Mouse (Mus musculus): ENCODE measurements around the gene Duox1.
"Not testable (repeated sequence)": the region's sequence is repeated elsewhere in the genome, so short reads cannot be mapped to it uniquely, and the experiment has no call there.

The Duox1 gene

DNA sequence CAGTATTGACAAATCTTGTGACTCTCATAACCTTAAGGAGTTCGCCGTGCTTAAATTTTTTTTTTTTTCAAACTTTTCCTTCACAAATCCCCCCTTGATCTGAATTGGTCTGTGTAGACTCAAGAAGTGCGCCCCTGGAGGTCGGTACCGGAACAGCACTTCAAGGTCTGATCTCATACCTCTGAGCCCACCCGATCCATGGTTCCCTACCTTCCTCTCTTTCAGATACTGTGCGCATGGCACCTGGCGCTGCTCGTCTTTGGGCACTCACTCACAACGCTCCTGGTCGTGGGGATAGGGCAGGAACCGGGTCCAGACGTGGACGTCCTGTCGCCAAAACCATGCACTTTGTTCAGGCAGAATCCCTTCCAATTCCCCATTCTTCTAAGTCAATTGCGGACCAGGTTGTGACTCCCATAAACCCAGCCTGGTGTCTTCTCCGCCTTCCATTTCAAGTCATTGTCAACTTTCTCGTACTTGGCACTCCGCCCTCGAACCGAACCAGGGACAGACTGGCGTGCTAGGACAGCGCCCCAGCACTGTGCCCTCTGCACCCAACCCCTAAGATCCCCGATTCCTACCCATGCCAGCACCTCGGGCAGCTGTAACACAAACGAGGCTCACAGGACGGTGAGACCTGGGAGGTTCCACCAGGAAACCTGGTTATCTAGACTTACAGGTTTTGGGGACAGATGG is 2.6 kb upstream of the Duox1 start:
- DNase-seq, result peak; percentile 65 to 77

DNA sequence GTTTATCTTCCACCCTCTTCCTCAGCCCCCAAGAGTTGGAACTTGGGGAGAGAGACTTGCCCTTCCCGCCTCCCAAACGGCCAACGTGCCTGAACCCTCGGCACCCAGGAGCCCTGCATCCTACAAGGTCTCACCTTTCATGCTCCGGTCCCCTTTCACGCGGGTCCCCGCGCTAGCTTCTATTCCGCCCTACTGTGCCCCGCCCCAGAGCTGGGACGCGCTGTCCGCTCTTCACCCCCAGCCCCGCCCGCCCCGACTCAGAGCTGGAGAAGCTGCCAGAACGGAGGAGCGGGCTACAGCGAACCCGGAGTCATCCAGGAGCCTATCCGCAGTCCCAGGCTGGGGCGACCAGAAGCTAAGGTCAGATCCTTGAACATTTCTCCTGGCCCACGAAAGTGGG is 1.9 kb upstream of the Duox1 start, which contains the start of gene Duoxa1:
Gene Duoxa1 (minus strand): TSS at position 195 of the 400 bp plus-strand sequence.
- DNase-seq, result no peak

DNA sequence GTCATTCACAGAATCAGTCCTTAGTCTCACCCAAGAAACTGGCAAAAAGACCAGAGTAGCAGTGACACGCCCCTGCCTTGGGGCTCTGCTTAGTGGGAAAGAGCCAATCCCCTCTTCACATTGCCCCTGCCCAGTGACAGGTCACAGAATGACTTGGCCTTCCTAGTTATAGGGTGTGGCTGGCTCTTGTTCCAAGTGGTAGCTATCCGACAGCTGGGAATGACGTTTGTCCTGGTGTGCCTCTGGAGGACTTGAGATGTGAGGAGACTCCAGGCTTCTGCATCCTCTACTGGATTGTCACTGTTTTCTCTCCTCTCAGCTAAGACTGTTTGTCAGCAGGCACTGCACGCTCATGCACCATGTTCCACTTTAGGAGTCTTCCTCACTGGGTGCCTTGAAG is 1.9 kb downstream of the Duox1 start:
- DNase-seq, result no peak

DNA sequence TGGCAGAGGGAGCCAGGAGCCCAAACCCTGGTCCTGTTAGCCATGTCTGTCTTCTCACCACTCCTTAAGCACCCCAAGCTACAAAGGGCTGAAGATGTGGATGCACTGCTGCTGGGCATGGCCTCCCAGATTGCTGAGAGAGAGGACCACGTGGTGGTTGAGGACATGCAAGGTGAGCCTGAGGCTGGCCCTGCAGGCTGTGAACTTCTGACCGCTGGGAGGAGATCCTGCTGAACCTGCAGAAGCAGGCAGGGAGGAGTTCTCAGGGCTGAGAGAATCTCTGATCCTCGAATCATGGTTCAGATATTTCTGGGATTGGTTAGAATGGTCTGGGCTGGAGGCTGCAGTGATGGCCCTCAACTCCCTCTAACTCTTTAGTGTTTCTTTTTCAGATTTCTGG is 8.5 kb downstream of the Duox1 start:
- DNase-seq, result no peak

DNA sequence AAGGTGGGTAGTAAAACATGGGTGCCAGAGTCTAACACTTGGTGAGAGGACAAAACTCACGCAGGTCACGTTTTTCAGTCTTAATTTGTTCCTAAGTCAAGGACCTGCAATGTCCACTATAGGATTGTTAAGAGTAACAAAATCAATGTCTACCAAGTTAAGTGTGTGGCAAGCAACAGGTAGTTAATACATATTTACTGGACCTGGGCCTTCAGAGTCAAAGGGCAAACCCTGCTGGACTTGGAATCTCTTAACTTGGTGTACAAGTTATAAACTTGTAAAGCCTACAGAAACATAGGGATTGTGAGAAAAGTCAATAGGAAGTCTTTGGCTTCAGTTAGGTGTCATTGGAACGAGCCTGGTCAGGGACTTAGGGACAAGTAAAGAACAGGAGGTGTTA is 9.1 kb downstream of the Duox1 start:
- DNase-seq, result no peak

DNA sequence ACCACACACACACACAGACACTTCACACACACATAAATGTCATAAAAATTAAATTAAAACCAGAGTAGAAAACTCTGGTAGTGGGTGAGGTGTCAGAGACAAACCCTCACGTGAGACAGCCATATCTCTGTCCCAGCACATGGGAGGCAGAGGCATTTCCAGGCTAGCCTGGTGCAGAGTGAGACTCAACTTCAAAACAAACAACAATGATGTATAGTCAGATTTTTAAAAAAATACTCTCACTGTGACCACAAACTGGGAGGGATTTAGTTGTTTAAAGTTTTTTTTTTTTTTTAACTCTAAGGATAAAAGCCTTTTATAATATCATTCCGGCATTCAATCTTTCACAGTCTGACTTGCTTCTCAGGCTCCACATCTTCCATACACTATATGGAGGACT is 9.9 kb downstream of the Duox1 start:
- no peak for DNase-seq

DNA sequence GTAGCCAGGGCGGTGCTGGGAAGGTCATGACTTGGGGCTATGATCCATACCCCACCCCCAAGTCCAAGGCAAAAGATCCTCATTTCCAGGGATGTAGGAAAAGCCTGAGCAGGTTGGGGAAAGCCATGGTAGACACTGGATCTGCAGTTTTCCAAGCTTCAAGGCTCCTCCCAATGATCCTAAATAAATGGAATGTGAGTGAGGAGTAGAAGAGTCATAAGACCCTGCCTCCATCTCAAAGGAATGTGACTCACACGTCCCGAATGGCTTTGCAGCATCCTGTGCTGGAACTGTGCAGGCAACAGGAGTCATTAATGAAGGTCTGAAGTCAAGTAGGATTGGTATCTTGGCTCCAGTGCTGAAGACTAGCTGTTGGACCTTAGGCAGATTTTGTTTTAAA is 12.5 kb downstream of the Duox1 start:
- no peak for DNase-seq

DNA sequence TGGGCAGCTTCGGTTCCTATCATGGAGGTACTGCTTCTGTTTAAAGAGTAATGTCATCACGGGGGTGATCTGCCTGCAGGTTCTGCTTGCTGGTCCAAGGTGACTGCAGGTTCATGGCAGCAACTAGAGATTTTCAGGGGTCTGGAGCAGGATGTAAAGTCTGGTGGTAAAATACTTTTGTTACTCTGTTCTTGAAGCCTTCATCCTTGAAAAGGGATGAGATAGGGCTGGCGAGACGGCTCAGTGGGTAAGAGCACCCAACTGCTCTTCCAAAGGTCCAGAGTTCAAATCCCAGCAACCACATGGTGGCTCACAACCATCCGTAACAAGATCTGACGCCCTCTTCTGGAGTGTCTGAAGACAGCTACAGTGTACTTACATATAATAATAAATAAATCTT is 14.8 kb downstream of the Duox1 start:
- DNase-seq, result not testable (repeated sequence)

DNA sequence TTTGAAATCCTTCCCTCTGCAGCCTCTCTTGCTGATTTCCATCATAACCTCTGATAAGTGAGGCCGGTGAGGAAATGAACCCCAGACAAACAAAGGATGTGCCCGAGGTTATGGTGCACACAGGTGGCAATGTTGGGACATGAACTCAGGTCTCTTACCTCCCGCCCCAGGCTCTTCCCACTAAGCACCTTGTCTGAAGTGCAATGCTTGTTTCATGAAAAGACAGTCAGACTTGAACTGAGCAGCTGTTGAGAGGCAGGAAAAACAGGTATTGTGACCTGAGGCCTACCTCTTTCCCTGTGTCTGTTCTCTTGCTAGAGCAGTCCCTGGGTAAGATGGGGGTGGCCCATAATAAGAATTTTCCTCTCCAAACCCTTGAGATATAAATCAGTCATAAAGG is 16.8 kb downstream of the Duox1 start:
- DNase-seq, result no peak

DNA sequence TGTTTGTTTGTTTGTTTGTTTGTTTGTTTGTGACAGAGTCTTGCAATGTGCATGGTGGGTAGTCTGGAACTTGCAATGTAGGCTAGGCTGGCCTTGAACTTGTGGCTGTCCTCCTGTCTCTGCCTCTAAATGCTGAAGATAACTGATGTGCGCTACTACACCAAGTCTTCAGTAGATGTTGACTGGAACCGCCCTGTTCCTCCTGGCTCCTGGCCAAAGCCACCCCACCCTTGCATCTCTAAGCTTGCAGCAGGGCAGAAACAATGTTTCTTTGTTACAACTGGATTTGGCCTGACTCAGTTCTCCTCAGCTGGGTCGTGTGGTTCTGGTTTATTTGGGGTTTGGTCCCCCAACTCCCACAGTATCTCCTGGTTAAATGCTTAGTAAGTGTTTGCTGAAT is 18.7 kb downstream of the Duox1 start:
- DNase-seq, result no peak

DNA sequence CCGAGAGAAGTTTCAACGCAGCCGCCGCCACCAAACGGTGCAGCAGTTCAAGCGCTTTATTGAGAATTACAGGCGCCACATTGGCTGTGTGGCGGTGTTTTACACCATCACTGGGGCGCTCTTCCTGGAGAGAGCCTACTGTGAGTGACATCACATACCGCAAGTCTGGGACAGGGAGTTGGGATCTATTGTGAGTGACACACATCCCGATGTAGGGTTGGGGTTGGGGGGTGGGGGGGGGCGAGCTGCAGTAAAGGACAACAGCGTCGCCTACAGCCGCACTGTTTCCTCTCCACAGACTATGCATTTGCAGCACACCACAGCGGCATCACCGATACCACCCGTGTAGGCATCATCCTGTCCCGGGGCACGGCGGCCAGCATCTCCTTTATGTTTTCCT is 21.8 kb downstream of the Duox1 start:
- DNase-seq, result no peak

DNA sequence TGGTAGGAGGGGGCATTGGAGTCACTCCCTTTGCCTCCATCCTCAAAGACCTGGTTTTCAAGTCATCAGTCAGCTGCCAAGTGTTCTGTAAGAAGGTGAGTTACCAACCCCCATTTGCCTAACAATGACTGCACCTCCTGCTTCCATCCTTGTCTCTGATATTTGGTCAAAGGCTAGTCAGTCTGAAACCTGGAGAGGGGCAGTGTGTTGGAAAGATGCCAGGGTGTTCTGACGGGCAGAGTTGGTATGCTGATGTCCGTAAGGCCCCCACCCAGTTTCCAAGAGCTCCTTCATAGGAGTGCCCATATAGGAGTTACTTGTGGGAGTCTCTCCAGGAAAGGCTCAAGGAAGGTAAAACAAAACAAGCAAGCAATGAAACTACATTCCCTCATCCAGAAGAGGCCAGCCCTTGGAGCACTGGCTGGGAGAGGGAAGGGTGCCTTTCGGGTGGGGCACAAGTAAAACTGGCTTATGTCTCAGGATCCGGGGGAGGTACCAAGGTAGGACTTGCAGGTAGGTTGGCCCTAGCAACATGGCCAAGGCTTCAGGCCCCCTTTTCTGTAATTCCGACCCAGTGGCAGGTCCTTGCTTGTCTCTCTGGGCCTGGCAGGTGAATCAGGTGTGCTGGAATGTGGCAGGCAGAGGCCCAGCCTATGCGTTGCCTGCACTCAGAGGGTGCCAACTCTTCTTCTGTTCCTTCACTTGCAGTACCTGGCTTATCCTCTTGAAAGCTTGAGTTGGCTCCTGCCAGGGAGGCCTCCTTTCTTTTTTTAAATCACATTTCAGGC is 29.8 kb downstream of the Duox1 start:
- peak; percentile 32 to 45 for DNase-seq

DNA sequence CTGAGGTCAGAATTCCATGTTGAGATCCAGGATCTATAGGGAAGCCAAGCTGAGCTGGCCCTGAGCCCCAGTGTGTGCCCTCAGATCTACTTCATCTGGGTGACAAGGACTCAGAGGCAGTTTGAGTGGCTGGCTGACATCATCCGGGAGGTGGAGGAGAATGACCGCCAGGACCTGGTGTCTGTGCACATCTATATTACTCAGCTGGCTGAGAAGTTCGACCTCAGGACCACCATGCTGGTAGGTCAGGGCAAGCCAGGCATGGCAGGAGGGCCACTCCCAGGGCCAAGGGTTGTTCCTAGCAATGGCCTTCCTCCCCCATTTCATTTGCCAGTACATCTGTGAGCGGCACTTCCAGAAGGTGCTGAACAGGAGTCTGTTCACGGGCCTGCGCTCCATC is 30.7 kb downstream of the Duox1 start:
- peak; percentile 23 to 44 for DNase-seq

DNA sequence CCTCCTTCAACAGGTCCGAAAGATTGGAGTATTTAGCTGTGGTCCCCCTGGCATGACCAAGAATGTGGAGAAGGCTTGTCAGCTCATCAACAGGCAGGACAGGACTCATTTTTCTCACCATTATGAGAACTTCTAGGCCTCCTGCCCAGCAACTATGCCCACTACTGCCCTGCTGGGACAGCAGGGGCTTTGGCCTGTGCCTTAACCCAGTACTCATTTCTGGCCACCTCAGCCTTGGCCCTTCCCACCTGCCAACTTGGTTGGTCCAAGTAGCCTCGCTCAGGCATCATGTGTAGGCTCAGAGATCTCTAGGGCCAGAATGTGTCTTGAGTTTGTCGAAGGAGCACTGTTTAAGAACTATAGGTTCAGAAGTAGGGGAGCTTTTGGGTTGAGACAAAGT is 31.8 kb downstream of the Duox1 start:
- peak; percentile 19 to 28 for DNase-seq

DNA sequence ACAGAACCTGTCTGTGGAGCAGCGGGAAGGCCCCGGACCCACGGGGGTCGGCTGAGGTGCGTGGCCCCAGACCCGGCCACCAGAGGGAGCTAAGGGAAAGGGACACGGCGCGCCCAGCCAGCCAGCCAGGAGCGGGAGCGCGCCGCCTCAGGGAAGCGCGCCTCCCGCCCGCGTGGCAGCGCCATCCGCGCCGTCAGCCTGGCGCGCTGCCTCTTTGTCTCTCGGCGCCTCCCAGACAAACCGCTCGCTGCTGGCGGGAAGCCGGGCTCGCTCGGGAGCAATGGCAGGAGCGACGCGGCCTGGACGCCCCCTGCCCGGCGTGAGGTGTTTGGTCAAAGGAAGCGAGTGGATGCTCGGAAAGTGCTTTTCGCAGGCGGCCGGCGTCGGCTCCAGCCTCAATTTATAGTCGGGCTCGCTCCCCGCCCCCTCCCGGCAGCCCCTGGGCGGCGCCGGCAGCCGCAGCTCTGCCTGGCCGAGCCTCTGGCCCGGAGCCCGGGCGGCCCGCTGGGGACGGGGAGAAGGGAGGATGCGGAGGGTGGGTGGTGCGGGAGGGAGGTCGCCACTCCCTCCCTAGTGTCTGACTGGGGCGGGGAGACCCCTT is 33.2 kb downstream of the Duox1 start:
- DNase-seq, result peak; percentile 87 to 97

DNA sequence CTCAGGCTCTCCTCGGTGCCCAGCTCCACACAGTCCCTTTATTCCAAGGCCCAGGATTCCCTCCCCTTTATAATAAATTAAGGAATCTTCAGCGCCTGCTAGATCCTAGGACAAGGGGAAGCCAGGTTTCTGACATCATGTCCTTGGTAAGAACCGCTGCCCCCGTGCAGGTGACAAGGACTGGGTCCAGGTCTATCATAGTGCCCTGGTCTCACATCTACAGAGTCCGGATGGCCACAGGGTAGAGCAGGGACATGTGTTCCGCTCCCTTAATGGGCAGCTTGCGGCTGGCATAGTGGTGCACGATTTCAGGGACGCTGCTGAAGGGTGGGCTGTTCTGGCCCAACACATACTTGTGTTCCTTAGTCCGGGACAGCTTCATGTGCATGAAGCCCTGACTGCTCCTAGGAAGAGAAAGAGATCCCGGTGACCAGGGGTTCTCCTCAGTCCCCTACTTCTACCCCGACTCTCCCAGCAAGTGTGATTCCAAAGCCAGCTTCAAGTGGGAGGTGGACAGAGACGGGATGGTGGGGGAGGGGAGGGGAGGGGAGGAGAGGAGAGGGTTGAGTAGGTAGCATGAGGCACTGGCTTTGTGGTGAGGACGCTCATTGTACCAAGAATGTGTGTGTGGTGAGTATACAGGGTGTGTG is 33.8 kb downstream of the Duox1 start:
- DNase-seq, result peak in 1 of 2 experiments; percentile 40

DNA sequence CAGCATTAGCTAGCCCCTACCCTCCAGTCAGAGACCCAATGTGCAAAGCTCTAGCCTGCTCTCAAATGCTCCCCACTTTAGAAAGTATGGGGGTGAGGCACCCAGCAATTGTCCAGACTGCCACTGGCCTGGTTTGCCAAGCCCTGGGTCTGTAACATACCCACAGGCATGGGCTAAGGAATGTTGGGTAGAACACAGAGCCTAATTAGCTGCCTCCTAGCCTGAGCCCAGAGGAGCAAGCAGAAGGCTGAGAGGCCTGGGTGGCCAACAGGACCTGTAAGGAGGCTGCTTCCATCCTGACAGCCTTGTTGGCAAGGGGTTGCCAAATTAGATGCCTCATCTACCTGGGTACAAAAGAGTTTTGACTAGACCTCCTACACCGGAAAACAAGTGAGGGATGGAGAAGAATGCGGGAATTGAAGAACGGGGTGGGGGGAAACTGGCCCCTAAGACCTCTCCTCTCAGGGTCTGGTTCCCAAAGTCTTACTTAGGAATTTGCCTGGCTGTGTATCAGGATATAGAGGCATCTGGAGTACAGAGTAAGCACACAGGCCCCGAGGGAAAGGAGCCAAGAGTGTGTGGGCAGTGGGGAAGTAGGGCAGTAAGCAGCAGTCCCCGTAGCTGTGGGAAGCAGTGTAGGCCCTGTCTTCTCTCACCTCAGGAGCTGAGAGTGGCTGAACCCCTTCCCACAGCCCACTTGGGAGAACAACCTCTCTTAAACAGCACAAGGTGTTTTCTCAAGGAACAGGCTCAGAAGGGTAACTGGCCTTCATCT is 35.9 kb downstream of the Duox1 start:
- peak; percentile 35 to 41 for DNase-seq

DNA sequence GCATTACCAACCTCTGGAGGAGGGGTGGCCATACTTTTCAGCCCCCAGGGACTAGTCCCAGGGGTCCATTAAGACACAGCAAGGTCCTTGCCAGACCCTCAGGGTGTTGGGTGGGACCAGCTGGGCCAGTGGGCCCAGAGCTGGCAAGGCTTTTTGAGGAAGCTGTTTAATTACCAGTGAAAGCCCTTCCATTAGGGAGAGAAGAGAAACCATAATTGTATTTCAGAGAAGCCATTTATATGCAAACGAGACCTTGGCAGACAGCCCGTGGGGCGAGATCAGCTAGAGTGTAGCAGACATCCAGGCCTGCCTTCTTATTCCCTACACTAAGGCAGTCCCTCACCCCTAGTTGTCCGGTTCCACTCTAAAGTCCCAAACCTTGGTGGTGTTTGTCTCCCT is 36.5 kb downstream of the Duox1 start:
- DNase-seq, result peak; percentile 56 to 64

DNA sequence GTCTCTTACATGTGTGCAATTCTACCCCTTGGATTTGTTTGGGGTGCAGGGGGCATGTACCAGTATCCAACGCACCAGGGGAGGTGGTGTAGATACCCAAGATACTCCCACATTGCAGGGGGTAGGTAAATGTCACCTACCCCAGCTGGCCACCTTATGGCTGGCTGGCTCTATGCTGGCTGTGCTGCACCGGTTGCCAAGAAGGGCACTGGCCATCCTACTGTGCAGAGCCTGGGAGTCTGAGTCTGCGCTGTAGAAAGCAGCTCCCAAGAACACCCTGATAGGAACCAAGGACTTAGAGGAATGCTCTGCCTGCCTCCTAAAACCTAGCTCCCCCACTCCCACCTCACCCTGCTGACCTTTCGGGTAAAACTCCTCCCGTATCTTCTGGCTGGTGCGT is 37.5 kb downstream of the Duox1 start:
- DNase-seq, result peak; percentile 68 to 72

DNA sequence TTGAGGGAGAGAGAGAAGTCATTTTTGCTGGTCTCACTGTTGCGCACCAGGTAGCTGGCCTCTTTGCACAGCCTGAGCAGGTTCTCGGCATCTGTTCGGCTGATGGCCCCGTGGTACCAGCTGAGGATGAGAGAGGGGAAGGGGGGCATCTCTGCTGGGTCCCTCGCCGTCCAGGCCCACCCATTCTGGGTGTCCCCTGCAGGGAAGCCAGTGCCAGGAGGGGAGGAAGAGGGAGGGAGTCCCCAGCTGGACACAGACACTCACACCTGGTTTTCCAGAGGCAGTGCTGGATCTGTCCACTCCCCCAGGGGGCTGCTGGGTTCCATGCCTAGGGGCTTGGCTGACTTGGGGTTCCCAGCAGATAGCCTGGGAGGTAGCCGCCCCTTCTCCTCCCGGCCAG is 38.3 kb downstream of the Duox1 start:
- peak; percentile 25 to 40 for DNase-seq

DNA sequence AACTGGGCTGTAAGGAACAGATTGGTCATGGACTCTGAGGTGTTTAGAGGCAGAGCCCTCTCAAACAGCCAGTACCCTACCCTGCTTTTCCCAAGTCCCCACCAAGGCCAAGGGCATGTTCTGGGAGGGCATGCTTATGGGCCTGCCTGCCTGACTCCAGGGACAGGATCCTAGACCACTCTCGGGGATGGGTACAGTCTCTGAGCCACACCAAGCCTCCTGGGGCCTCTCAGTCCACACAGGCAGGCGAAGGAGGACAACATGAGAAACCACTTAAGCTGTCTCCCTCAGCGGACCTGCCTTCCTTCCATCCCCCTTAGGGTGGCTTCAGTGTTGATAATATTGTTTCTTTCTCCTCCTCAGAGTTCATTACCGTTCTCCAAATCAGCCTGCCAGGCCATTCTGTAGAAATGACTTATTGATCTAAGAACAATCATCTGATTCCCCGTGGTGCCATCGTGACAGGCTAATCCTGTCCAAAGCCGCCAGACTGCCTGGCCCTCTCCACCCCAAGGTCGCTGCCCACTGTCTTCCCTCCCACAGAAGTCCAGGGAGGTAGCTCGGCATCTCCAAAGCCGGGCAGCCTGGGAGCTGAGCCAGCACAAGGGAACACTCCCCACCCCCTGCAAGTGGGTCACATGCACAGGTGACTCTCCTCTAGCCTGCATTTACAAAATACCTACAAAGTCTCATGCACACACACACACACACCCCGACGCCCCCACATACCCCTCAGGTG is 38.9 kb downstream of the Duox1 start:
- DNase-seq, result peak; percentile 82 to 88

DNA sequence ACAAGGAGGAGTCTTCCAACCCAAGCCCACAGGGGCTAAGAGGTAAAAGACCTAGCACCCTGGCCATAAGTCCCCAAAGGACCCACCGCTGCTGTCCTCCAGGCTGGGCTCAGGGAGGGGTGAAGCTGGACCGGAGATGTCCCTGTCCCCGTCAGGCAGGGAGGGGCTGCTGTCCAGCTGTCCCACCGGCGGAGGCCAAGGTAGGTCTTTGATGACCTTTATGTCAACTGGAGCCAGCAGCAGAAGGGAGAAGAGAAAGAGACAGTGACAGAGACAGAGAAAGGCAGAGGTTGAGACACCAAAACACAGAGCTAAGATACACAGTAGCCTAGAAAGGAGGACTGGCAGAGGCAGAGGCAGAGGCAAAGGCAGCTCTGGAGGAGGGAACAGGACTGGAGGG is 39.9 kb downstream of the Duox1 start:
- peak; percentile 33 to 42 for DNase-seq
